Mouse (Mus musculus) cortical plate, adult 2 months (tissue): ENCODE results near the gene Sgms1. TPM values are rescaled to one million over a fixed set of nuclear protein-coding genes. Genes with fewer than 3 reads are reported as not detected.

Experiments
- H3K27ac ChIP-seq: fragments of 200-500 bp; 2 replicates; pipeline ENCODE4 v1.5.1; 2012; ENCODE audit warnings: low read length, control low read depth, inconsistent platforms; ENCODE audit not compliant: insufficient read depth
- H3K4me1 ChIP-seq: fragments of 200-500 bp; 2 replicates; pipeline ENCODE4 v1.6.1; 2011; ENCODE audit warnings: low read length; ENCODE audit not compliant: control insufficient read depth, insufficient read depth
- H3K4me3 ChIP-seq: fragments of 200-500 bp; 2 replicates; pipeline ENCODE4 v1.5.1; 2011; ENCODE audit warnings: mild to moderate bottlenecking, low read length, control low read depth; ENCODE audit not compliant: insufficient read depth
- CTCF ChIP-seq: fragments of 200-500 bp; IDR thresholded peaks from 2 replicates; pipeline ENCODE4 v1.5.1; 2011; ENCODE audit warnings: mild to moderate bottlenecking, control low read depth, low read length; ENCODE audit not compliant: insufficient read depth; ENCODE audit errors: extremely low read depth
- POLR2A ChIP-seq: fragments of 200-500 bp; IDR thresholded peaks from 2 replicates; pipeline ENCODE4 v1.6.1; 2011; ENCODE audit warnings: mild to moderate bottlenecking, low read length, control low read depth; ENCODE audit not compliant: insufficient read depth; ENCODE audit errors: extremely low read depth
- polyA plus RNA-seq: library from polyadenylated mRNA; depleted of rRNA; stranded (reverse); fragments of >200 nt; gene quantifications from 2 replicates; pipeline ENCODE4 v1.2.3, GENCODE M21; 2012

Gene Sgms1
- polyA plus RNA-seq, 1 experiment: 34.3 TPM

- Histone ChIP-seq H3K4me1 (peaks cover 20% of the 10 kb centered on the region), H3K4me3 (no peak overlapping the region), H3K27ac (no peak overlapping the region)
- TF ChIP-seq POLR2A: no peak
- TF ChIP-seq CTCF: no peak
Measured at GRCm38 (mm10) chr19:32277287-32277686, 112.2 kb downstream of the Sgms1 start.

- TF ChIP-seq CTCF: no peak
- no peak for TF ChIP-seq POLR2A
- Histone ChIP-seq H3K4me3 (no peak overlapping the region), H3K27ac (no peak overlapping the region), H3K4me1 (peaks cover 20% of the 10 kb centered on the region)
Measured at GRCm38 (mm10) chr19:32276817-32277216, 112.7 kb downstream of the Sgms1 start.

- no peak overlapping the region for H3K27ac ChIP-seq
- H3K4me3 ChIP-seq: no peak overlapping the region
- H3K4me1 ChIP-seq: peaks cover 17% of the 10 kb centered on the region
- no peak for TF ChIP-seq CTCF
- no peak for TF ChIP-seq POLR2A
Measured at GRCm38 (mm10) chr19:32276263-32276662, 113.3 kb downstream of the Sgms1 start.

GRCm38 (mm10) chr19:32275068-32275925 lies 114.2 kb downstream of the Sgms1 start:
- H3K27ac ChIP-seq: no peak overlapping the region
- H3K4me3 ChIP-seq: no peak overlapping the region
- TF ChIP-seq CTCF (no peak), POLR2A (no peak)
- H3K4me1 ChIP-seq: peaks cover 11% of the 10 kb centered on the region

- Histone ChIP-seq H3K4me1 (peaks cover 5% of the 10 kb centered on the region), H3K27ac (no peak overlapping the region), H3K4me3 (no peak overlapping the region)
- TF ChIP-seq CTCF (no peak), POLR2A (no peak)
Measured at GRCm38 (mm10) chr19:32274145-32274544, 115.4 kb downstream of the Sgms1 start.

GRCm38 (mm10) chr19:32273714-32274113 lies 115.8 kb downstream of the Sgms1 start:
- Histone ChIP-seq H3K4me1 (peaks cover 6% of the 10 kb centered on the region), H3K27ac (no peak overlapping the region)
- no peak for TF ChIP-seq POLR2A
- TF ChIP-seq CTCF: no peak

GRCm38 (mm10) chr19:32272475-32273260 lies 116.8 kb downstream of the Sgms1 start:
- TF ChIP-seq POLR2A (no peak), CTCF (no peak)
- Histone ChIP-seq H3K4me1 (peaks cover 6% of the 10 kb centered on the region), H3K4me3 (no peak overlapping the region), H3K27ac (no peak overlapping the region)

More at GRCm38 (mm10) chr19:32273714-32274113, 115.8 kb downstream of the Sgms1 start:
- H3K4me3 ChIP-seq: no peak overlapping the region

- TF ChIP-seq CTCF (no peak), POLR2A (no peak)
- peaks cover 6% of the 10 kb centered on the region for H3K4me1 ChIP-seq
- no peak overlapping the region for H3K4me3 ChIP-seq
- no peak overlapping the region for H3K27ac ChIP-seq
Measured at GRCm38 (mm10) chr19:32271455-32272200, 117.9 kb downstream of the Sgms1 start.

GRCm38 (mm10) chr19:32269844-32270176 lies 119.7 kb downstream of the Sgms1 start:
- peaks cover 2% of the 10 kb centered on the region for H3K4me1 ChIP-seq
- no peak overlapping the region for H3K4me3 ChIP-seq
- H3K27ac ChIP-seq: no peak overlapping the region
- TF ChIP-seq POLR2A (no peak), CTCF (no peak)
